8 mouse cellular contexts compared by ENCODE assay signal in genomic region chr10:128303126-128304021, GRCm38 (mm10). TPM values are rescaled to one million over a fixed set of nuclear protein-coding genes. Genes with fewer than 3 reads are reported as not detected.
A peak's percentile ranks its signal among the peaks of the same experiment; 100 is the strongest.
DNase-seq lines count a peak whose midpoint lies in the region; ATAC-seq and TF ChIP-seq lines count a peak whose summit lies in the region.

Gene Pan2 (plus strand): TSS chr10:128303335.

- no peaks in the 10 kb centered on the region for H3K27me3 ChIP-seq in Patski
- no peaks in the 10 kb centered on the region for H3K27me3 ChIP-seq in hindbrain, embryonic 13.5 days

- peak; percentile 96 for DNase-seq in Patski (ENCODE audit: low read depth, low spot score)
- DNase-seq in cerebellum, postnatal 14 days, result peak; percentile 100
- peak; percentile 100 for DNase-seq in frontal cortex, postnatal 14 days (ENCODE audit: low spot score in 2 of 2)
- peak; percentile 99 to 100 for DNase-seq in layer of hippocampus, postnatal 25 days (ENCODE audit: extremely low spot score in 1 of 2, low spot score in 1 of 2)
- peak; percentile 100 for DNase-seq in lung, postnatal 25 days (ENCODE audit: low spot score)
- DNase-seq in retina, embryonic 14.5 days (ENCODE audit: low spot score), result peak; percentile 100
- peak; percentile 98 for DNase-seq in thymus, postnatal 4 days

- ATAC-seq in Patski, result peak; percentile 99
- ATAC-seq in hindbrain, embryonic 13.5 days (ENCODE audit: low FRiP score), result peak; percentile 98

- H3K4me2 ChIP-seq in hindbrain, embryonic 13.5 days, result peak within 1 kb of the TSS; percentile 77

- in situ Hi-C loops in Patski (cut with MboI; ENCODE audit: low pct_unique_long_range_greater_than_20kb), result no loop called here

- 1% methylated on average over 37 of the region's 37 CpGs for WGBS in hindbrain, embryonic 13.5 days

- peak within 1 kb of the TSS; percentile 55 for H3K4me3 ChIP-seq in hindbrain, embryonic 13.5 days

- H3K36me3 ChIP-seq in hindbrain, embryonic 13.5 days, result peaks cover 12% of the 10 kb centered on the region

- no peaks in the 10 kb centered on the region for H3K9me3 ChIP-seq in hindbrain, embryonic 13.5 days

- peak within 1 kb of the TSS; percentile 97 for H3K27ac ChIP-seq in hindbrain, embryonic 13.5 days

- peak within 1 kb of the TSS; percentile 78 for H3K9ac ChIP-seq in hindbrain, embryonic 13.5 days

- POLR2A ChIA-PET in Patski (lab: Charles Lee), result interaction anchor here (1.1 to 1.3 kb wide), 2 partner anchors 11 to 12 kb away, joined by 3 to 7 read pairs; no protein-coding TSS in a partner anchor

- CTCF ChIA-PET in Patski (lab: Charles Lee), result interaction anchor here (0.9 to 2.3 kb wide), 4 partner anchors 12 to 19 kb away, joined by 3 to 5 read pairs (median 4); partner anchors contain the start of gene Cnpy2

- H3K4me1 ChIP-seq in hindbrain, embryonic 13.5 days (replicated peaks), result peaks cover 19% of the 10 kb centered on the region

- TF ChIP-seq CTCF in Patski (IDR thresholded peaks at IDR 0.05), result no peak

RNA-seq across cellular contexts. Expression of gene Pan2, which starts in this region (rescaled TPM):
- 20.3 TPM for polyA plus RNA-seq in Patski (2021)
- polyA plus RNA-seq in hindbrain, embryonic 13.5 days (2015; fragmentation: Nextera tagmentation; extraction: Ambion mirVana), result 25.3 and 25.8 TPM in 2 replicates
- 10 to 100 TPM; 12.3 to 17.4 TPM for total RNA-seq in layer of hippocampus, postnatal 25 days (2021)

Comparison
In these comparisons a context has a peak if more than half of its experiments do, and no peak if none do; other contexts are left out.
1. Peak in every context shown above with its lines: DNase-seq, ATAC-seq, H3K4me3 ChIP-seq and H3K27ac ChIP-seq.